Mouse (Mus musculus): ENCODE measurements around the gene Caps2. TPM values are rescaled to one million over a fixed set of nuclear protein-coding genes. Genes with fewer than 3 reads are reported as not detected.

The Caps2 gene
- polyA plus RNA-seq (2017; shearing (Covaris generic)) = under 1 TPM; 0.20 to 0.61 TPM

GRCm38 (mm10) chr10:112163168-112163766 is at the start of gene Caps2:
Caps2 (plus strand) TSS chr10:112163621.

GRCm38 (mm10) chr10:112159882-112160560 is 3.4 kb upstream of the Caps2 start, which contains the start of gene Glipr1l3:
Glipr1l3 (minus strand) TSS chr10:112160327.

Other genes with a start within 250 kb of the Caps2 start
- 10 to 100 TPM; 30.8 to 45.2 TPM for gene Krr1, start 191.0 kb upstream of the Caps2 start, polyA plus RNA-seq (2017; shearing (Covaris generic))
- gene Glipr1, start 161.0 kb upstream of the Caps2 start, polyA plus RNA-seq (2017; shearing (Covaris generic)) = 100 to 1,000 TPM in 1 of 2 experiments, 10 to 100 TPM in 1; 63.3 to 175 TPM
- not detected for gene Glipr1l1, start 103.4 kb upstream of the Caps2 start, polyA plus RNA-seq (2017; shearing (Covaris generic))
- gene Glipr1l2, start 80.3 kb upstream of the Caps2 start, polyA plus RNA-seq (2017; shearing (Covaris generic)) = under 1 TPM in 1 of 2 experiments, not detected in 1; 0.33 TPM
- gene Glipr1l3, start 3.3 kb upstream of the Caps2 start, polyA plus RNA-seq (2017; shearing (Covaris generic)) = not detected
- gene Kcnc2, start 107.5 kb downstream of the Caps2 start, polyA plus RNA-seq (2017; shearing (Covaris generic)) = 1 to 10 TPM in 1 of 2 experiments, not detected in 1; 1.1 TPM